Mouse (Mus musculus): ENCODE results near the gene Tas2r124. TPM values are rescaled to one million over a fixed set of nuclear protein-coding genes. Genes with fewer than 3 reads are reported as not detected.

Gene Tas2r124
- total RNA-seq (2014; fragmentation: Nextera tagmentation) (not detected in 2 replicates), total RNA-seq (2017) (0.16 TPM in 1 of 2 replicates, not detected in the other), polyA plus RNA-seq (2012) (not detected in 2 replicates)

- Histone ChIP-seq H3K36me3 (replicated peaks) (no peaks in the 10 kb centered on the region), H3K9me3 (replicated peaks) (0 out of 2 replicates have a peak, but pooled peaks cover 2% of the 10 kb centered on the region), H3K27me3 (ENCODE audit: insufficient read depth, low read length) (no peaks in the 10 kb centered on the region), H3K4me3 (ENCODE audit: low read depth, low read length) (no peak within 1 kb of the TSS), H3K4me1 (ENCODE audit: insufficient read depth, low read depth, low read length) (no peaks in the 10 kb centered on the region)
- DNase-seq (ENCODE audit: low spot score) (no peak), ATAC-seq (ENCODE audit: extremely low read depth, insufficient number of reproducible peaks, low FRiP score, poor library complexity, severe bottlenecking) (no peak)
- TF ChIP-seq CTCF (IDR thresholded peaks at IDR 0.05; ENCODE audit: low read depth, low read length) (no peak), GATA2 (IDR thresholded peaks at IDR 0.05; ENCODE audit: borderline replicate concordance, low read depth, low read length) (no peak), POLR2AphosphoS5 (IDR thresholded peaks at IDR 0.05; ENCODE audit: insufficient replicate concordance, low read depth, low read length) (no peak), TAL1 (conservative IDR thresholded peaks at IDR 0.05; ENCODE audit: low read depth, low read length) (no peak)
Observed at GRCm38 (mm10) chr6:132754430-132754829, at the start of gene Tas2r124. Gene Tas2r124, plus strand, starts transcription at chr6:132754730.

- TF ChIP-seq GATA2 (IDR thresholded peaks at IDR 0.05; ENCODE audit: borderline replicate concordance, low read depth, low read length) = no peak
- no peak for TF ChIP-seq POLR2AphosphoS5 (IDR thresholded peaks at IDR 0.05; ENCODE audit: insufficient replicate concordance, low read depth, low read length)
- H3K9me3 ChIP-seq (replicated peaks) = no peaks in the 10 kb centered on the region; the same call in 1 of the 2 replicates
- DNase-seq (ENCODE audit: low spot score) = no peak
Observed at GRCm38 (mm10) chr6:132711828-132712227, 42.7 kb upstream of the Tas2r124 start, which contains the start of gene Tas2r122. Gene Tas2r122, minus strand, starts transcription at chr6:132711928.

GRCm38 (mm10) chr6:132737935-132738334 lies 16.6 kb upstream of the Tas2r124 start, which contains the start of gene Tas2r115:
Gene Tas2r115, minus strand, starts transcription at chr6:132738035.
- no peaks in the 10 kb centered on the region for H3K4me1 ChIP-seq (ENCODE audit: insufficient read depth, low read depth, low read length)
- H3K9me3 ChIP-seq (replicated peaks) = peaks cover 2% of the 10 kb centered on the region
- no peaks in the 10 kb centered on the region for H3K27me3 ChIP-seq (ENCODE audit: insufficient read depth, low read length)
- ATAC-seq (ENCODE audit: extremely low read depth, insufficient number of reproducible peaks, low FRiP score, poor library complexity, severe bottlenecking) = no peak
- H3K36me3 ChIP-seq (replicated peaks) = no peaks in the 10 kb centered on the region
- TF ChIP-seq TAL1 (conservative IDR thresholded peaks at IDR 0.05; ENCODE audit: low read depth, low read length) (no peak), GATA1 (IDR thresholded peaks at IDR 0.05; ENCODE audit: borderline replicate concordance, low read length) (no peak), CTCF (IDR thresholded peaks at IDR 0.05; ENCODE audit: low read depth, low read length) (no peak), POLR2AphosphoS5 (IDR thresholded peaks at IDR 0.05; ENCODE audit: insufficient replicate concordance, low read depth, low read length) (no peak), GATA2 (IDR thresholded peaks at IDR 0.05; ENCODE audit: borderline replicate concordance, low read depth, low read length) (no peak)
- H3K4me3 ChIP-seq (ENCODE audit: low read depth, low read length) = no peak within 1 kb of the TSS
- DNase-seq (ENCODE audit: low spot score) = no peak

More at GRCm38 (mm10) chr6:132711828-132712227, 42.7 kb upstream of the Tas2r124 start, which contains the start of gene Tas2r122:
- Histone ChIP-seq H3K36me3 (replicated peaks) (no peaks in the 10 kb centered on the region), H3K27me3 (ENCODE audit: insufficient read depth, low read length) (no peaks in the 10 kb centered on the region), H3K4me1 (ENCODE audit: insufficient read depth, low read depth, low read length) (no peaks in the 10 kb centered on the region), H3K4me3 (ENCODE audit: low read depth, low read length) (no peak within 1 kb of the TSS)
- ATAC-seq (ENCODE audit: extremely low read depth, insufficient number of reproducible peaks, low FRiP score, poor library complexity, severe bottlenecking) = no peak

DNA sequence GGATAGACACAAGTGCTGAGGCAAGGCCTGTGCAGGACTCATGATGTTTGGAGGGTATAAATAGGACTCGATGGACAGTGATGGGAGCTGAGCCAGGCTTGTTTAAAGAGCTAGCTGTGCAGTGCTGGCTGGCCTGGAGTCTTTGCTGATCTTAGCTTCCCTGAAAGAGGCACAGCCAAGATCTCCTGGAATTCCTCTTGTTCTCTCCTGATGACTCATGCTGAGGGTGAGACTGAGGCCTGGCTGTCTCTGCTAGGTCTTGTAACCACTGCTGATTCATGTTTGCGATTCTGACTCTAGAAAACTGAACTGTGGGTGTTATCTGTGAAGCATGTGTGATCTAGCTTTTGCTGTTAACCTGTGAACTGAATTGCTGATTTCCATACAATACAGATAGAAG lies 4.3 kb upstream of the Tas2r124 start:
- no peak for ATAC-seq (ENCODE audit: extremely low read depth, insufficient number of reproducible peaks, low FRiP score, poor library complexity, severe bottlenecking)
- DNase-seq (ENCODE audit: low spot score) = no peak
- no peaks in the 10 kb centered on the region for H3K36me3 ChIP-seq (replicated peaks)
- H3K4me3 ChIP-seq (ENCODE audit: low read depth, low read length) = no peak overlapping the region
- no peak for TF ChIP-seq GATA1 (IDR thresholded peaks at IDR 0.05; ENCODE audit: borderline replicate concordance, low read length)
- TF ChIP-seq GATA2 (IDR thresholded peaks at IDR 0.05; ENCODE audit: borderline replicate concordance, low read depth, low read length) = no peak
- no peak for TF ChIP-seq CTCF (IDR thresholded peaks at IDR 0.05; ENCODE audit: low read depth, low read length)
- TF ChIP-seq TAL1 (conservative IDR thresholded peaks at IDR 0.05; ENCODE audit: low read depth, low read length) = no peak
- no peak for TF ChIP-seq POLR2AphosphoS5 (IDR thresholded peaks at IDR 0.05; ENCODE audit: insufficient replicate concordance, low read depth, low read length)
- H3K27me3 ChIP-seq (ENCODE audit: insufficient read depth, low read length) = no peaks in the 10 kb centered on the region
- no peaks in the 10 kb centered on the region for H3K4me1 ChIP-seq (ENCODE audit: insufficient read depth, low read depth, low read length)
- H3K9me3 ChIP-seq (replicated peaks) = 0 out of 2 replicates have a peak, but pooled peaks cover 2% of the 10 kb centered on the region

DNA sequence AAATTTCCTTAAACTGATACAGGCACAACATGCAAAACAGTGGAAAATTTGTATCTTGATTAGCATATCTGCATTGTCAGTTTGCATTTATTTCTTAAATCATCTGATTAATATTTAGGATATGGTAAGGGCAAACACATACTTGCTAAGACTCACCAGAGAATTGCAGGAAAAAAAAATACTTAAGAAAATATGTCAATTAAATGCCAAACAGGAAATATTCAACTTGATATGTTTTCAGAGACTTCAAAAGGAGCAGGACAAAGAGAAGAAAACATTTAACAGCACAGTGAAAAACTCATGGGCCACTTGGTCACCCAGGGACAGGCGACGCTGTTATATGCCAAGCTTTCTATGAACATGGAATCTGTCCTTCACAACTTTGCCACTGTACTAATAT lies 7.3 kb downstream of the Tas2r124 start, which contains the start of gene Tas2r102:
TSS of gene Tas2r102 (plus strand) at position 301 of the 400 bp plus-strand sequence.
- ATAC-seq (ENCODE audit: extremely low read depth, insufficient number of reproducible peaks, low FRiP score, poor library complexity, severe bottlenecking) (no peak), DNase-seq (ENCODE audit: low spot score) (no peak)
- Histone ChIP-seq H3K36me3 (replicated peaks) (no peaks in the 10 kb centered on the region), H3K4me1 (ENCODE audit: insufficient read depth, low read depth, low read length) (no peaks in the 10 kb centered on the region), H3K27me3 (ENCODE audit: insufficient read depth, low read length) (no peaks in the 10 kb centered on the region), H3K4me3 (ENCODE audit: low read depth, low read length) (no peak within 1 kb of the TSS), H3K9me3 (replicated peaks) (peaks cover 4% of the 10 kb centered on the region; the same call in 1 of the 2 replicates)
- TF ChIP-seq GATA2 (IDR thresholded peaks at IDR 0.05; ENCODE audit: borderline replicate concordance, low read depth, low read length) = no peak
- TF ChIP-seq POLR2AphosphoS5 (IDR thresholded peaks at IDR 0.05; ENCODE audit: insufficient replicate concordance, low read depth, low read length) = no peak
- TF ChIP-seq CTCF (IDR thresholded peaks at IDR 0.05; ENCODE audit: low read depth, low read length) = no peak
- no peak for TF ChIP-seq TAL1 (conservative IDR thresholded peaks at IDR 0.05; ENCODE audit: low read depth, low read length)
- no peak for TF ChIP-seq GATA1 (IDR thresholded peaks at IDR 0.05; ENCODE audit: borderline replicate concordance, low read length)

- DNase-seq (ENCODE audit: low spot score) = no peak
- H3K36me3 ChIP-seq (replicated peaks) = no peaks in the 10 kb centered on the region
- H3K4me1 ChIP-seq (ENCODE audit: insufficient read depth, low read depth, low read length) = no peaks in the 10 kb centered on the region
- no peaks in the 10 kb centered on the region for H3K27me3 ChIP-seq (ENCODE audit: insufficient read depth, low read length)
- no peaks in the 10 kb centered on the region for H3K9me3 ChIP-seq (replicated peaks)
- no peak for ATAC-seq (ENCODE audit: extremely low read depth, insufficient number of reproducible peaks, low FRiP score, poor library complexity, severe bottlenecking)
- no peak within 1 kb of the TSS for H3K4me3 ChIP-seq (ENCODE audit: low read depth, low read length)
- TF ChIP-seq GATA2 (IDR thresholded peaks at IDR 0.05; ENCODE audit: borderline replicate concordance, low read depth, low read length) (no peak), TAL1 (conservative IDR thresholded peaks at IDR 0.05; ENCODE audit: low read depth, low read length) (no peak), GATA1 (IDR thresholded peaks at IDR 0.05; ENCODE audit: borderline replicate concordance, low read length) (no peak), CTCF (IDR thresholded peaks at IDR 0.05; ENCODE audit: low read depth, low read length) (no peak), POLR2AphosphoS5 (IDR thresholded peaks at IDR 0.05; ENCODE audit: insufficient replicate concordance, low read depth, low read length) (no peak)
Observed at GRCm38 (mm10) chr6:132778062-132778461, 23.5 kb downstream of the Tas2r124 start, which contains the start of gene Tas2r136. Gene Tas2r136, minus strand, starts transcription at chr6:132778162.

All from G1E (cell line).